Mouse (Mus musculus) thymus, postnatal 25 days (tissue): ENCODE results near the gene Tusc2.
A peak's percentile ranks its signal among the peaks of the same experiment; 100 is the strongest.

ENCODE experiments used
- DNase-seq: peaks from one replicate; pipeline ENCODE4 v3.0.0; 2022

The Tusc2 gene

DNA sequence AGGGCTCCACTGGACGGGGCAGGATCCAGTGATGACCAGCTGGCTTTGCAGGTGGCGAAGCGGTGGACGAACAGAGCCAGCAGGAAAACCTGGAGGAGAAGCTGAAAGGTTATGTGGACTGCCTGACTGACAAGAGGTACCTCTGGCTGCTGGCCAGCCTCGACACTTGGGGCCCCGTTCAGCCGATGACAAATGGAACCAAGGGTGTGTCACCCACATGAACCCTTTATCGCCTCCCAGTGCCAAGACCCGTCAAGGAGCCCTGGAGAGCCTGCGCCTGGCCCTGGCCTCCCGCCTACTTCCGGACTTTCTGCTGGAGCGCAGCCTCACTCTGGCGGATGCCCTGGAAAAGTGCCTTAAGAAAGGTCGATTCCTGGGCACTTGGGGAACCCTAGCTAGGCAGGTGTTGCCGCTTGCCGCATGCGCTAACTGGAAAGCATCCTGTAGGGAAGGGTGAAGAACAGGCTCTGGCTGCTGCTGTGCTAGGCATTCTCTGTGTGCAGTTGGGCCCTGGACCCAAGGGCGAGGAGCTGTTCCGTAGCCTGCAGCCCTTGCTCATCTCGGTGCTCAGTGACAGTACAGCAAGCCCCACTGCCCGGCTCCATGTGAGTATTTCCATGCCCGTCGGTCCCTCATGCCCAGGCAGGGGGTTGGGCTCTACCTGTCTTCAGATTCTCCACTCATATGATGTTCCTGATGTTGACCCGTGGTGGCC lies 27.2 kb downstream of the Tusc2 start:
- DNase-seq: no peak

DNA sequence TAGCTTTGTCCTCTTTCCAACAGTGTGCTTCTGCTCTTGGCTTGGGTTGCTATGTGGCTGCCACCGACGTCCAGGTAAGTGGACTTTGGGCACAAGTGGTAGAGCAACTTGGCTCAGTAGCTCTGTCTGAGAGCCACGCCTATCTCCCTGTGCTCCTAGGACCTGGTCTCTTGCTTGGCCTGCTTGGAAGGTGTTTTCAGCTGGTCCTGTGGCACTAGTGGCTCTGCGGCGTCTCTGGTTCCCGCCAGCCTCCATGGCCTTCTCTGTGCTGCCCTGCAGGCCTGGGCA lies 27.7 kb downstream of the Tusc2 start:
- no peak for DNase-seq

DNA sequence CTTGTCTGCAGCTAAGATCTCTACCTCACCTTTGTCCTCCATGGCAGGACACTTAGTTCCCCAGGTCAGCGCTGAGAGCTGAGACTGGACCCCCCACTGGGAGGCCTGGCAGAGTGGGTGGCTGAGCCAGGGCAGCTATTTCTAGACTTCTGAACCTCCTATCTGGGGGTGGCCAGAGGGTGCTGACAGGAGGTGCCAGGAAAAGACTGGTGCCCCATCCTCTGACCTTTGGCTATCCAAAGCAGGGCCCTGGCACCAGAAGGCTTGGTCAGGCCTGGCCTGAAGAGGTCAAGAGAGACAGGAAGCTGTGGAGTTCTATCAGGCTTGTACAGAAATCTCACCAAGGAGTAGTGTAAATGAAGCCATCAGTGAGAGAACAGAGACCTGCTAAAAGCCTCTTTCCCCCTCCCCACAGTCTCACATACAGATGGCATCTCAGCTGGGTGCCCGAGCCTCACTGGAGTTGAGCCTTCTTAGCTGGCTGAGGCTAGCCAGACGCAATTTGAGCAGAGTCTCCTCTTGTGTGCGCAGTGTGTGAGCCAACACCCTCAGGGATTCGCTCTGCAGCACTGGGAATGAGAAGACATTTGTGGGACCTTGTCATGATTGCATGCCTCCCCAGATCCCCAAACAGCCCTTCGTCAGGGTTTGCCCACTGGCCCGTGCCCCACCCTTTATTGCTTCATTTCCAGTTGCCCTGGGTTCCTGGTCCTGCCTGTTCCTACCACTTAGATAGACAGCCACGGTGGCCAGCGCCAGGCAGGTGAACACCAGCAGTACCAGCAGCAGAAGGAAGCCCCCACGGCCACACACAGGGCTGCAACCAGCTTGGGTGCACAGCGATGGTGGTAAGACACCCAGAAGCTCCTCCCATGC lies 30.3 kb downstream of the Tusc2 start:
- DNase-seq: no peak

DNA sequence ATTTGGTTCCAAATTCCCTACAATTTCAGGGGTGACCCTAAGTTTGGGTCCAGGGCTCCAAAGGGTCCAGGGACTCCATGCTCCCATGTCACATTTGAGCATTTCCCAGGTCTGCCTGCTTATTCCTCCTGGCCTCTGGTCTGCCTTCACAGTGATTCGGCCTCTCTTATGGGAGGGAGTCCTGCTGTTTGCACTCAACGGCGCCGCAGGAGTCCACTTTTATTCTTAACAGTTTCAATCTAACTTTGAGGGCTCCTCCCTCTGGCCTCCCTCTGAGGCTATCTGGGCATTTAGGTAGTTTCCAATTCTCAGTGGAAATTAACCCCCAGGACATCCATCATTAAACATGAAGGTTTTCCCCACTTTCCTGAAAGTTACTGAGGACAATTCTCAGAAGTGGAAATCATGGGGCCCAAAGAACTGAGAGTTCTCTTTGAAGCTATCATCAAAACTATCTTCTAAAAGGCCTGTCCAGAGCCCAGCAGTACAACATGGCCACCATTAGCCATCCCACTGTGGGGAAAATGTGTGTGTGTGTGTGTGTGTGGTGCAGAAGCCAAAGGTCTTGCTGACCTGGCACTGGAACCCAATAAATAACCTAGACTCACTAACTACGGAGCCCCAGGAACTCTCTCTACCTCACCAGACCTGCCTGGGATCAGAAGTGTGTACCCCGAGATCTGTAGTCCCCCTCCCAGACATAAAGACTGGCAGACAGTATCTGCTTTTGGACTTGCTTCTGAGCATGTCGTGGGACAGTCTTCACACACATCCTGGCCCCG lies 31.4 kb downstream of the Tusc2 start:
- no peak for DNase-seq

DNA sequence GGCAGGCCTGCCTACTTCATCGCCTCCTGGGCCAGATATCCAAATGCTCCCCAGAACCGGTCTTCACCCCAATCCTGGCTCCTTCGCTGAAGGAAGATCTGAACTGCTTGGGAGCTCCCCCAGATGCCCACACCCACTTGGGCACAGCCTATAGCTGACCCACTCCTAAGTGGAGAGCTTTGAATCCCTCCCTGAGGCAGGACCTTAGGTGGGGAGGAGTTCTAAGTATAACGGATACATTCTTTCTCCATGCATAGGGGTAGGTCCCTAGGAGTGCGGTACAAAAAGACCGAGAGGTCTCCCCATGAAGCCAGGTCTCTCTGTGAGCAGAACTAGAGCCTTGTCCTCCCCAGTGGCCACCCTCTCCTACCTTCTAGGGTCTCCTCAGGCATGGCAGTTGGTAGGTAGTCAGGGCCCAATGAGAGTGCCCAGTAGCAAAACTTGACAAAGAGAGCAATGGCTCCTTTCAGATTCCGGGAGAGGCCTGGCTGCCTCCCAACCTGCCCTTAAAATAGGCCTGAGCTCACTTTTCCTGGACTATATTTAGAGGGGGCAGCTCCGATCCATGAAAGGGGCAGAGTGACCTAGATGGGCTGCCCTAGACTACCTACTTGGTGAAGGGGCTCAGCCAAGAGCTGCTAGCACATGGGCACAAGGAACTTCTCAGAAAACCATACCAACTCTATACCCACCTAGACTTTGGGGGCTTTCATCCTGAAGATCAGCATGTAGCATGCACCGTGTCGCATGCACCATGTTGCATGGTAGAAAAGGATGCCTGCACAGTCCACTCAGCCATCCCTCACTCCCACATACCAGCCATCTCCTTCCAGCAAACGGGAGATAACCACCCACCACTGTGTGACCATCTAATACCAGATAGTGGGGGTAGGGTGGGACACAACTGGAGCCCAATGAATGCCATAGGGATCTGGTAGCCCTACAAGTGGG lies 33.8 kb downstream of the Tusc2 start:
- no peak for DNase-seq

DNA sequence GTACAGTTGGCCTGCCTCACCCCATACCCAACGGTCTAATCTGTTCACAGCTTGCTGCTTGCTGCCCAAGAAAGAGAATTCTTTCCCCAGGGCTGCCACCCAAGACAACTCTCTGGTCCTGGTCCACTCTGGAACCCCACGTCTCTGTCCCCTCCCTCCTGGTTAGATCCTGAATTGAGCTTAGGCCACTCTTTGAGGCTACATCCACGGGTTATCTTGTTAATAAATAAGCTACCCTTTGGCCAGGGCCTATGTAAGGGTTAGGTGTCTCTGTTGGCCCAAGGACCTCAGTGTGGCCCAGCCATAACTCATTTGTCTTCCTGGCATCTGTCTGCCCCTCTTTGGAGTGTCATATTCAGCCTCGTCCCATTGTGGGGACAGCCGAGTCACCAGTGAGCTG lies 35.3 kb downstream of the Tusc2 start:
- no peak for DNase-seq

DNA sequence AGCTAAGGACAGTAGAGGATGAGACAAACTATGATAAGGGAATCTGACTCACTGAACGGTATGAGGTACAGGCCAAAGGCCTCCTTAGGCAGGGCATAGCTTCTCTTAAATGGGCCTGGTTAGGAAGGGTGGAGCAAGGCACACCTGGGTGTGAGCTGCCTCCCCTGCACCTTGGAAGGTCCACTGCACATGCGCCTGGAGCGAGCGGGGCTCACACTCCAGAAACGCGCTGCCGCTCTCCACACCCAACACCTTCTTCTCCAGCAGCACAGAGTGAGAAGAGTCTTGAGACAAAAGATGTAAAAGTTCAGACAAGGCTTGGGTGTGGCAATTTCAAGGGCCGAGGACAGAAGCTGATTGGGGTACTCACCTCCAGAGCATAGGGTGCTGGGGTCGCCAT lies 36.4 kb downstream of the Tusc2 start:
- DNase-seq: no peak

DNA sequence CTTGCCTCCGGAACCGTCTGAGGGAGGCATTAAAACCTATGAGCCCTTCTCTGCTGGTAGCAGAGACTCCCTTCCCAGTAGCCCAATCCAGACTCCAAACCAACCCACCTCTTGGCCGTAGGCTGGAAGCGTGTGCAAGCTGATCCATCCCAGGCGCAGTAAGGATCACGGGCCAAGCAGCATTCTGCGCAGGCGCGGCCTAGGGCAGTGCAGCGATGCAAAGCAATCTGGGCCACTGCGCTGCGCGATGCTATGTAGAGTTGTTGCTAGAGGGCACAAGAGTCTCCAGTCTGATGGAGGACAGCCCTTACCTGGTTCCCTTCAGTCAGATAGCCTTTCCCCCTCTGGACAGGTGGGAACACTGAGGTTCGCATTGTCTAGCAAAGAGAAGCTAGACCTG lies 36.8 kb downstream of the Tusc2 start:
- no peak for DNase-seq

DNA sequence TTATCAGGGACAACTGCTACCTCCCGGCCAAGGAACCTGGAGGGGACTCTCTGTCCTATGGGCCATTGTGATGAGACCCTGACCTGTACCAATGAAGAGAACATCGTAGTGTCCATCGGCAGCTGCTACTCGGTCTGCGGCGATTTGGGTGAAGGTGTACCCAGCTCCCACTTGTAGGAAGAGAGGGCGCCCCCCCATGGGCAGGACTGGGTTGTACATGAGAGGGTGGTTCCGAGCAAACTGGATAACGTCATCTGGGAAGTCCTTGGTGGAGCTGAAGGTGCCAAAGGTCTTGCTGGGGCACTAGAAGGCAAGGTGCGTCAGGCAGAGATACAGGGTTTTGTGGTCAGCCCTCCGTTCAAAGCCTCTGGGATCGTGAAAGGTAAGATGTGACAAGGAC lies 37.7 kb downstream of the Tusc2 start:
- no peak for DNase-seq

DNA sequence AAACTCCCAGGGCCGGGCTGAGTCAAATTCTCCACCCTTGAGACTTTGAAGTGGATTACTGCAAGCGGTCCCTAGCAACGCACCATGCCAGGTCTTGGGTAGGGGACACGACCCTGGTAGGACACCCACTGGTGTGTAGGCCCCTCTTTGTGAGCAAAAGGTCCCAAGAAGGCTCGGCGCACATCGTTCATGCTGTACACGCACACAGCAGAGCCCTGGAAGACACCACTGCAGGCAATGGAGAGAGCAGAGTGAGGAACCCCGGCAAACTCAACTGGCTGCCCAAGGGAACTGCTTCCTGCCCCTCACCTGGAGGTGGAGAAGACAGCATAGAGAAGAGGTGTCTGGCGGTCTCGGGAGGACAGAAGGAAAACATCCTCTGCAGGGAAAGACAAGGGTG lies 38.2 kb downstream of the Tusc2 start:
- no peak for DNase-seq

DNA sequence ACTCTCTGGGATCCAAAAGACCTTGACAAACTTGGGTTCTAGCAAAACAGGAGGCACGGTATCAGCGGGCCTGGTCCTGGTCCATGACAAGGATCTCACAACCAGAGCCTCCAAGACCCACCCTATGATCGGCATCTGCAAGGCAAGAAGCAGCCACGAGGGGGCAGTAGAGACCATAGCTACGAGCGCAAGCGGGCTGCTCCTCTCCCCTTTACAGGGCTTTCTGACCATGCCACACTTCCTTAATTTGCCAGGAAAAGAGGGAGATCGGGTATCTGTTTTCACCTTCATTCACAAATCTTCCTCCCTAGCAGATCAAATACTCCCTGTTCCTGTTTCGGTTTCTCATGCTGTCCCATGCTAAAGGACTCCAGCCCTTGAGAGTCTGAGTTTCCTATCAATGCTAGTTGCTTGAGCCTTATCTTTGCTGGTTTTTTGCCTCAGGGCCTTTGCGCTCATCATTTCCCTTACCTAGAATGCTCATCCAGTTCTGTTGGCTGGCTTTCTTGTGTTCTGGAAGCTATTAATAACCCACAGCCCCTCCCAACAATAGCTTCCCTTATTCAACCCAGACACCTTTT lies 39.1 kb downstream of the Tusc2 start:
- DNase-seq: peak; percentile 92

DNA sequence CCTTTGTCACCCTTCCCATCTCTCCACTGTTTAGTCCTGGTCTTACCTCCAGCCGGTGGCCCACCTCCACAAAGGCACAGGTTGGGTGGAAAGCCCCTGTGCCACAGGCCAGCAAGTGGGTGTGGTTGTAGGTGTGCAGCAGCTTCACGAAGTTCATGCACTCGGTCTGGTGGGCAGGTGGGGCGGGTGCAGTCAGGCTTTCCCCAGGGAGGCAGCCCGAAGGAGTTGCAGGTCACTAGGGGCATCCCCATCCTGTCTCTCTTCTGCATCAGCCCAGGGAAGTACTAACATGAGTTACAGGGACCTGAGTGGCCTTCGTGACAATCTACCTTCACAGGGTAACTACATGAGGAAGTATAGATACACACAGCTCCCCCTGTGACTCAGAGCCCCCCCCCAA lies 40.2 kb downstream of the Tusc2 start:
- DNase-seq: no peak

DNA sequence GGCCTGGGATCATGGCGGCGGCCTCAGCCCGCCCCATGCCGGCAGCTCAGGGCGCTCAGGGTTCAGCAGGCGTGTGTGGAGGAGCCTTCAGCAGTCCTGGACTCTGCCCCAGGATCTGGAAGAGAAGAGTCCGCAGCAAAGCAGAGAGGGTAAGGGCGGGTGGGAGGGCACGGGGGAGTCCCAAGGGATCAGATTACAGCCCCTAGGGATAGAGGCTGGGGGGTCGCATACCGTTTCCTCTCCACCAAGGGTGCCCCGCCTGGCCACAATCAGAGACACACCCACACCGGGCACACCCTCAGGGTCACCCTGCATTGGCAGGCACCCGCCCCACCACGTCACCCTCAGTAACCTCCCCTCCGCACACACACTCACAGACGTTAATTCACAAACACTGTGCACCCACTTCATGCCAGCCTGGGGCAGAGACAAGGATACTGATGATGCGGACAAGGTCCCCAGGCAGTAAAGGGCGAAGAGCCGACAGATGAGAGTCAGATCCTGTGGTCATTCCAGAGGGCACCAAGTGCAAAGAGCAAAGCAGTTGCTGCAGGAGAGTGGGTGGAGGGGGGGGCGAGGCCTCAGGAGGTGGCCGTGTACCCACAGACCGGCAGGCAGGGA lies 42.1 kb downstream of the Tusc2 start:
- no peak for DNase-seq

DNA sequence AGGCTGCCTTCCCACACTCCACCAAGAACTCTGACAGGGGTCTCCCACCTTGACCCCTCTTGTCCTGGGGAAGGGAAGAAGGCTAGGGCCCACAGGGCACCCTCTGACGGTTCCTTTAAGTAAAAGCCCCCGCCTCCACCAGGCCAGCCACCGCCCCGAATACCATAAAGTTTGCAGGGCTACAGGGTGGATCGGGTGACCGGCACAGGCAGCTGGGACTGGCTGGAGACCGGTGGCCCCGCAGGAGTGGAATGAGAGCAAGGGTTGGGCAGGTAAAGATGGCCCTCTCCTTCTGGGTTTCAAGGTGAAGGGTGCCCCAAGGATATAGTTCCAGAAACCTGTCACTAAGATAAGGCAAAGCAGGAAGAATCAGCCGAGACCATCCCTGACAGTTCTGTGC lies 43.5 kb downstream of the Tusc2 start:
- no peak for DNase-seq

DNA sequence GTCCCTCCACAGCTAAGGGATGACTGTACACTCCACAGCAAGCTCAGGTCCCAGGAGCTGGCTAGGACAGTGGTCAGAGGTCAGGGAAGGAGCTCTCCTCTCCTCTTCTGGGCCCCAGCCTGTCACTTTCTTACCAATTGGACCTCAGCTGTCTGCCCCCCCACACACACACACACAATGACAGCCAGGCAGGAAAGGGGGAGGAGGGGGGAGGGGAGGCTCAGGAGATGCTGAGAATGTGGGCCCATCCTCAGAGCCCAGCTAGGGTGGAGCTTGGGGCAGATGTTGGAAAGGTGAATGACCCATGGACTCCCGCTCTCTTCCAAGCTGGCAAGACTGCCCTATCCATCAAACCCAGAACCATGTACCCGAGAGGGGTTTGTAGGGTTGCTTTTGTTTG lies 44.0 kb downstream of the Tusc2 start:
- no peak for DNase-seq

DNA sequence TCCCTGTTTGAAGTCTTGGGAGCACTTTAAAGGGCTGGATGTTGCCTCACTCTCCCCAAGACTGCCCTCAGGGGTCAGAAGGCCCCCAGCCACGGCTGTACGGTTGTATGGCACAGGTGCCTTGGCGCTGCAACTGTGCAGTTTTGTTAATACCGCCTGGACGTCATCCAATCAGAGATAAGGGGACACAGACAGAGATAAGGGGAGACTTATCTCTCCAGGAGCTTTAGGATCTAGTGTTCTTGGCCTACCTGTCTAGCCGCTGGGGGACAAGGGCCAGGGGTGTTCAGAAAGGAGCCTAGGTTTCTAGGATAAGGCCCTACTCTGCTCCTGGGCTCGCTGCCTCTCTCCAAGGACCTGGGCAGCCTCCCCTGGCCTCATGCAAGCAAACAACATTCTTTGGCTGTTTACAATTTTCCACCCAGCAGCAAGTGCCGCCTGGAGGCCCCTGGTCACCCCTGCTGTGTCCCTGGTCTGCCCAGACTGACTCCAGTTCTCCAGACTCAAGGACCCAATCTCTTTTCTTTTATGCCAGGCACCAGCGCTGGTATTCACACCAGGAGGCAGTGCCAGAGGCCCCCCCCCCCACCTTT lies 44.7 kb downstream of the Tusc2 start:
- no peak for DNase-seq

DNA sequence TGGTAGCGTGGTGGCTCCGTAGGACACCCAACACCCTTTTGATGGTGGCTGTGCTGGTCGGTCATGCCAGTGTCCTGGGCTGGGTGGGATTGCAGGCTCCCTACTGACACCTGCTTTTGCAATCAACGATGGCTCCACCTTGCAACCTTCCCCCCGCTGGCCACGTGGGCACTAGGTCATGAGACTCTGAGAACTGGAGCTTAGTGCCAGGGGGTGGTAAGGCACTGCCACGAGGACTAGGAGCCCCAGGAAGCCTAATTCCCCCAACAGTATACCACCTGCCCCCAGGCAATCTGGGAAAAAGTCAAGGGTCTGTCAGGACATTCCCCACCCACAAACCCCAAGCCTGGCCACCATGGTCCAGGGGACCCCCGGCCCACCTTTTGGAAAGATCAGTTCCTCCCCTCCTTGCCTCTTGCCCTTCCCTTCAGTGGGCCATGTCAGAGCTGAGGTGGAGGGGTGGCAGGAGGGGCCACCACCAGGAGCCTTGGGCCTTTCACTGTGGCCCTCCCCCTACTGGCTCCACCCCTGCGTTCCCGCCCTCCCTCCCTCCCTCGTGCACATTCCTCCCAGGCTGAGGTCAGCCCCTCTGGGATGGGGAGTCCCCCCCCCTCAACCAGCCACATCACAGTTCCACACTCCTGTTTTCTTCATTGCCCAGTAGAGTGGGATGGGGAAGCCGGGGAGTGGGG lies 45.8 kb downstream of the Tusc2 start, which contains the start of gene Sema3b:
Gene Sema3b, minus strand, starts transcription at position 489 of the 692 bp plus-strand sequence.
- no peak for DNase-seq

DNA sequence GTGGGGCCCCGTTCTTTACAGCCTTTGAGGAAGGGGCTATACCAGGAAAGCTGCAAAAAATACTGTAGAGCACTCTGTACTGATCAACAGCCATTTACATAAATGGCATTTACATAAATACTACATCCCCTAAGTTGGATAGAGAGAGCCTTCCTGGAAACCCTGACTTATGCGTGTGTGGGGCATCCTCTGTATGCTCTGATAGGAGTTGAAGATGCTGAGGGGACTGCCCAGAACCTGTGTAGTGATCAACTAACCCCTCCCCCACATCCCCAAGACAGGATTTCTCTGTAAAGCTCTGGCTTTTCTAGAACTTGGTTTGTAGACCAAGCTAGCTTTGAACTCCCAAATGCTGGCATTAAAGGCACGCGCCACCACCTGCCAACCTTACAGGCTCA lies 46.4 kb downstream of the Tusc2 start:
- no peak for DNase-seq

DNA sequence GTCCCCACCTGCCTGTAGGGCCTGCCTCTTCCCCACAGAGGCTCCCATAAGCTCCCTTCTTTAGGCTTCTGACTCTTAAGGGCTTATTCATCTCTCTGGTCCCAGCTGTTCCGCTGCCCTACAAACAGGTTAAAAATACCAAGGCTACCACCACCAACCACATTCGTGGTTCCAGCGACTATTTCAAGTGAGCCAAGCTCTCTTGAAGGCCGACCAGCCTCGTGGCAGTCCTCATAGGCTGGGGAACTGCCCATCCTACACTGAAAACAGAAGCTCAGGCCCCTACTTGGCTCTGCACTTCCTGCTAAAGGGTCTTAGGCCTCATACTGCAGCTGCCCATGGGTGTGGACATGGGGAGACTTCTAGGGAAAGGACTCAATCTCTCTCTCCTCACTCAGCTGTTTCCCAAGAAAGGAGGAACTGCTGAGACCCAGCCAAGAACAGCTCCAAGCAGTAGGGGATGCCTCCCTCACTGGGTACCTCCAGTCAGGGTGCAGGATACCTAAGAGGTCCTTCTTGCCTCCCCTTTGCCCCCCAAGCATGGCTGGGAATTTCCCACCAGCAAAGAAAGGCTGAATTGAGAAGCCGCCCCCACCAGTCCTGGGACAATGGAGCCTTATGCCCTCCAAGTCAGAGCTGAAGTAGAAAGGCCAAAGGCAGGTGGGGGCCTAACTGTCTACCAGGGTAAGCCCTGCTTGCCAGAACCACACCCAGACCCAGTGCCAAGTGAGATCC lies 48.6 kb downstream of the Tusc2 start:
- DNase-seq: no peak
